Mouse (Mus musculus): ENCODE data around the gene Llcfc1.

- peak; percentile 1 for TF ChIP-seq CTCF (IDR thresholded peaks at IDR 0.05; ENCODE audit: low read depth, low read length)
- no peak for TF ChIP-seq POLR2A (IDR thresholded peaks at IDR 0.05; ENCODE audit: insufficient read depth, low read length)
Observed at GRCm38 (mm10) chr6:41702928-41703327, 18.7 kb downstream of the Llcfc1 start.
